Mouse (Mus musculus) embryo, embryonic 9.5 days (tissue): ENCODE measurements at regions not wholly inside any gene's neighbourhood (a gene's known extent, or its start where the extent isn't known, plus 50 kb on each side); places are given as distances from the start of the nearest gene placed in this dataset.
"Not testable (repeated sequence)": the region's sequence is repeated elsewhere in the genome, so short reads cannot be mapped to it uniquely, and the experiment has no call there.

ENCODE experiments used
- DNase-seq: peaks from one replicate; pipeline ENCODE4 v3.0.0-alpha.2; 2017; ENCODE audit errors: extremely low spot score

- DNase-seq = no peak
Measured at GRCm38 (mm10) chr12:32434506-32435002, 56.0 kb downstream of the Ccdc71l start.

GRCm38 (mm10) chr12:32435126-32435525 is 56.6 kb downstream of the Ccdc71l start:
- DNase-seq = no peak

GRCm38 (mm10) chr12:32438209-32438608 is 59.7 kb downstream of the Ccdc71l start:
- DNase-seq = no peak

- DNase-seq = no peak
Measured at GRCm38 (mm10) chr12:32444770-32445169, 66.3 kb downstream of the Ccdc71l start.

- DNase-seq = no peak
Measured at GRCm38 (mm10) chr12:32445874-32446273, 67.4 kb downstream of the Ccdc71l start.

GRCm38 (mm10) chr12:32449373-32449772 is 70.9 kb downstream of the Ccdc71l start:
- DNase-seq = no peak

GRCm38 (mm10) chr12:32451226-32451625 is 72.7 kb downstream of the Ccdc71l start:
- DNase-seq = no peak

- DNase-seq = no peak
Measured at GRCm38 (mm10) chr12:32454794-32455193, 76.3 kb downstream of the Ccdc71l start.

GRCm38 (mm10) chr12:32455231-32455630 is 76.7 kb downstream of the Ccdc71l start:
- not testable (repeated sequence) for DNase-seq

- DNase-seq = no peak
Measured at GRCm38 (mm10) chr12:32455913-32456312, 77.4 kb downstream of the Ccdc71l start.

- DNase-seq = no peak
Measured at GRCm38 (mm10) chr12:32456796-32457195, 78.3 kb downstream of the Ccdc71l start.

- no peak for DNase-seq
Measured at GRCm38 (mm10) chr12:32458386-32458785, 79.9 kb downstream of the Ccdc71l start.

- DNase-seq = no peak
Measured at GRCm38 (mm10) chr12:32460330-32460998, 82.0 kb downstream of the Ccdc71l start.

GRCm38 (mm10) chr12:32465371-32465770 is 86.9 kb downstream of the Ccdc71l start:
- no peak for DNase-seq

GRCm38 (mm10) chr12:32469863-32470262 is 91.4 kb downstream of the Ccdc71l start:
- no peak for DNase-seq

GRCm38 (mm10) chr12:32479451-32479850 is 100.9 kb downstream of the Ccdc71l start:
- no peak for DNase-seq

- DNase-seq = no peak
Measured at GRCm38 (mm10) chr12:32480268-32480667, 101.8 kb downstream of the Ccdc71l start.

- DNase-seq = no peak
Measured at GRCm38 (mm10) chr12:32481051-32481450, 102.5 kb downstream of the Ccdc71l start.

GRCm38 (mm10) chr12:32482343-32482742 is 103.8 kb downstream of the Ccdc71l start:
- DNase-seq = no peak

GRCm38 (mm10) chr12:32482777-32483176 is 104.3 kb downstream of the Ccdc71l start:
- no peak for DNase-seq

GRCm38 (mm10) chr12:32486246-32486645 is 107.7 kb downstream of the Ccdc71l start:
- no peak for DNase-seq

- no peak for DNase-seq
Measured at GRCm38 (mm10) chr12:32486729-32487128, 108.2 kb downstream of the Ccdc71l start.

- no peak for DNase-seq
Measured at GRCm38 (mm10) chr12:32487883-32488577, 109.5 kb downstream of the Ccdc71l start.
